Mouse (Mus musculus) liver, embryonic 14.5 days (tissue): ENCODE results near the gene Smg1.

Experiments
- CTCF ChIP-seq: IDR thresholded peaks from 2 replicates; pipeline ENCODE4 v1.5.1; 2016; ENCODE audit warnings: antibody characterized with exemption, low read depth, control low read depth
- EP300 ChIP-seq: IDR thresholded peaks from 2 replicates; pipeline ENCODE4 v1.6.1; 2016; ENCODE audit warnings: antibody characterized with exemption, low read depth

DNA sequence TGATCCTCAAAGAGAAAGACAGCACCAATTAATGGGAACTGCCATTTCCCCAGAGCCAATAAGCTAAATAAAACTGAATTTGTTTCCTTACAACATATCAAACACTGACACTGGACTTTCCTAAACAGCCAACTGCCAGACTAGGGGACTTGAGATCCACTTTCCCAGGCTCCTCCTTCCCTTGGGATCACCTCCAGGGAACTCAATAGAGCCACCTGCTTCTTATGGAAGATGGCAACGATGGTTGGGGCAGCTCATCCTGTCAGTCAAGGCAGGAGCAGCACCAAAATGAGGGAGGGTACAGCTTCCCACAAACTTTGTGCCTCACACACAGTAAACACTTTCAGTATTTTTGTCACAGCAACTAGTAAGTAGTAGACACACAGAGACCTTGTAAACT, 135.8 kb downstream of the Smg1 start:
- TF ChIP-seq EP300 = no peak
- TF ChIP-seq CTCF = no peak
